Mouse (Mus musculus): ENCODE measurements around the gene Tfip11.

Tfip11 gene

GRCm38 (mm10) chr5:112360077-112360476, 33.9 kb downstream of the Tfip11 start:
- no peak for DNase-seq (ENCODE audit: low spot score in 2 of 2)

GRCm38 (mm10) chr5:112364184-112364797, 38.1 kb downstream of the Tfip11 start:
- DNase-seq (ENCODE audit: low spot score in 2 of 2): no peak

- DNase-seq (ENCODE audit: low spot score in 2 of 2): no peak
Measured at GRCm38 (mm10) chr5:112366879-112367278, 40.7 kb downstream of the Tfip11 start.

- no peak for DNase-seq (ENCODE audit: low spot score in 2 of 2)
Measured at GRCm38 (mm10) chr5:112367338-112367737, 41.2 kb downstream of the Tfip11 start.

- no peak for DNase-seq (ENCODE audit: low spot score in 2 of 2)
Measured at GRCm38 (mm10) chr5:112367929-112368328, 41.8 kb downstream of the Tfip11 start.

- DNase-seq (ENCODE audit: low spot score in 2 of 2): no peak
Measured at GRCm38 (mm10) chr5:112368666-112369065, 42.5 kb downstream of the Tfip11 start.

- DNase-seq (ENCODE audit: low spot score in 2 of 2): no peak
Measured at GRCm38 (mm10) chr5:112369326-112369725, 43.2 kb downstream of the Tfip11 start.

- no peak for DNase-seq (ENCODE audit: low spot score in 2 of 2)
Measured at GRCm38 (mm10) chr5:112370236-112370813, 44.2 kb downstream of the Tfip11 start.

GRCm38 (mm10) chr5:112371933-112372332, 45.8 kb downstream of the Tfip11 start:
- no peak for DNase-seq (ENCODE audit: low spot score in 2 of 2)

- DNase-seq (ENCODE audit: low spot score in 2 of 2): no peak
Measured at GRCm38 (mm10) chr5:112376111-112376510, 50.0 kb downstream of the Tfip11 start.

- DNase-seq (ENCODE audit: low spot score in 2 of 2): no peak
Measured at GRCm38 (mm10) chr5:112377380-112377779, 51.2 kb downstream of the Tfip11 start.

- no peak for DNase-seq (ENCODE audit: low spot score in 2 of 2)
Measured at GRCm38 (mm10) chr5:112378716-112379115, 52.6 kb downstream of the Tfip11 start.

- no peak for DNase-seq (ENCODE audit: low spot score in 2 of 2)
Measured at GRCm38 (mm10) chr5:112381154-112381553, 55.0 kb downstream of the Tfip11 start.

- no peak for DNase-seq (ENCODE audit: low spot score in 2 of 2)
Measured at GRCm38 (mm10) chr5:112382042-112382441, 55.9 kb downstream of the Tfip11 start.

- no peak for DNase-seq (ENCODE audit: low spot score in 2 of 2)
Measured at GRCm38 (mm10) chr5:112382641-112383330, 56.6 kb downstream of the Tfip11 start.

GRCm38 (mm10) chr5:112384805-112385472, 58.8 kb downstream of the Tfip11 start:
- no peak for DNase-seq (ENCODE audit: low spot score in 2 of 2)

- DNase-seq (ENCODE audit: low spot score in 2 of 2): no peak
Measured at GRCm38 (mm10) chr5:112385973-112386372, 59.8 kb downstream of the Tfip11 start.

All from spleen, postnatal 4 days (tissue).